Mouse (Mus musculus) hindbrain, embryonic 14.5 days (tissue): ENCODE results near the gene Nrros. TPM values are rescaled to one million over a fixed set of nuclear protein-coding genes. Genes with fewer than 3 reads are reported as not detected.

ENCODE experiments used
- ATAC-seq: fragments of 200-750 bp; cut with Nextera tagmentation; 2 replicates; pipeline ENCODE4 v1.8.0; 2017; ENCODE audit warnings: moderate number of reproducible peaks, mild to moderate bottlenecking, moderate TSS enrichment, moderate library complexity; ENCODE audit not compliant: low FRiP score
- DNase-seq: peaks from one replicate; pipeline ENCODE4 v3.0.0-alpha.2; 2015; ENCODE audit warnings: low spot score
- H3K27ac ChIP-seq: fragments of 300-500 bp; sonication (generic); 2 replicates; pipeline ENCODE4 v1.5.1; 2014; ENCODE audit warnings: mild to moderate bottlenecking, moderate library complexity
- H3K27me3 ChIP-seq: fragments of 300-500 bp; sonication (generic); 2 replicates; pipeline ENCODE4 v1.6.1; 2014; ENCODE audit warnings: mild to moderate bottlenecking, low read length, mixed read lengths; ENCODE audit not compliant: control insufficient read depth, insufficient read depth
- H3K36me3 ChIP-seq: fragments of 300-500 bp; sonication (generic); replicated peaks from 2 replicates; pipeline ENCODE4 v1.6.1; 2014; ENCODE audit not compliant: control insufficient read depth, insufficient read depth
- H3K4me1 ChIP-seq: fragments of 300-500 bp; sonication (generic); replicated peaks from 2 replicates; pipeline ENCODE4 v1.6.1; 2014; ENCODE audit warnings: antibody characterized with exemption, low read length, mixed read lengths; ENCODE audit not compliant: control insufficient read depth, insufficient read depth
- H3K4me2 ChIP-seq: fragments of 300-500 bp; sonication (generic); replicated peaks from 2 replicates; pipeline ENCODE4 v1.6.1; 2014; ENCODE audit warnings: mild to moderate bottlenecking, moderate library complexity
- H3K4me3 ChIP-seq: fragments of 300-500 bp; sonication (generic); replicated peaks from 2 replicates; pipeline ENCODE4 v1.5.1; 2014; ENCODE audit warnings: mild to moderate bottlenecking, low read length
- H3K9ac ChIP-seq: fragments of 300-500 bp; sonication (generic); 2 replicates; pipeline ENCODE4 v1.6.1; 2014
- H3K9me3 ChIP-seq: fragments of 300-500 bp; sonication (generic); 2 replicates; pipeline ENCODE4 v1.6.1; 2016; ENCODE audit warnings: low read length; ENCODE audit not compliant: control insufficient read depth
- WGBS: fragments of 180-500 bp; shearing (Covaris S2); extraction: QIAGEN DNeasy Blood & Tissue Kit; methylation state at CpG from one replicate; pipeline ENCODE4 v1.1.7; 2014; 5-methylcytosine and 5-hydroxymethylcytosine counted together
- polyA plus RNA-seq: library from polyadenylated mRNA; unstranded; fragments of >200 nt; fragmentation: Nextera tagmentation; extraction: Ambion mirVana; gene quantifications from 2 replicates; pipeline ENCODE4 v1.2.1, GENCODE M21; 2014

Gene Nrros
- polyA plus RNA-seq, 1 experiment from 2014 or later = 6.9 TPM

DNA sequence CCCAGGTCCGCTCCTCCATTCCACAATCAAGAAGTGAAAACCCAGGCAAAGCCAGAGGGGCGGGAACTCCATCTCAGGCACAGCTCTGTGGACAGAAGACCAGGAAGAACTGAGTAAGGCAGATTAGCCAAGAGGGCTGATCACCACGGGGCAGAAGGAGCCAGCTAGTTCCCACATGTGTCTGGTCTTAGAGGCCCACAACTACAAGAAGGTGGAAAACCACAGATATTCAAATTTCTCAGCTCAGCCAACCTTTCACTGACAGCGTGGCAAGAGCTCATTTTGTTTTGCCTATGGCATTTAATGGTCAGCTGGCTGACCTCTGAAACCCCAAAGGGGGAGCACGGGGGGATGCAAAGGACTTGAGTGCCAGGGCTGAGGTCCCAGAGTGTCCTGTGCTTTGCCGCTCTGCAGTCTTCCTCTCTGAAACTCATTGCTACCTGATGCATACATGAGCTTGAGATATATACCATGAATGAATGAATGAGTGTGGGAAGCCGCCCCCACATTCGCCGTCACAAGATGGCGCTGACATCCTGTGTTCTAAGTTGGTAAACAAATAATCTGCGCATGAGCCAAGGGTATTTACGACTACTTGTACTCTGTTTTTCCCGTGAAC lies 17.7 kb downstream of the Nrros start:
- ATAC-seq (peak; percentile 51; the same call in 1 of the 2 replicates), DNase-seq (no peak)
- H3K9me3 ChIP-seq = peaks cover 9% of the 10 kb centered on the region; the same call in 1 of the 2 replicates
- no peaks in the 10 kb centered on the region for H3K36me3 ChIP-seq
- WGBS = 63% methylated on average over 11 of the region's 13 CpGs
- H3K4me3 ChIP-seq = no peak overlapping the region
- H3K4me2 ChIP-seq = peak overlapping the region; percentile 29
- no peaks in the 10 kb centered on the region for H3K27me3 ChIP-seq
- no peak overlapping the region for H3K9ac ChIP-seq
- H3K27ac ChIP-seq = no peak overlapping the region
- H3K4me1 ChIP-seq = no peaks in the 10 kb centered on the region

DNA sequence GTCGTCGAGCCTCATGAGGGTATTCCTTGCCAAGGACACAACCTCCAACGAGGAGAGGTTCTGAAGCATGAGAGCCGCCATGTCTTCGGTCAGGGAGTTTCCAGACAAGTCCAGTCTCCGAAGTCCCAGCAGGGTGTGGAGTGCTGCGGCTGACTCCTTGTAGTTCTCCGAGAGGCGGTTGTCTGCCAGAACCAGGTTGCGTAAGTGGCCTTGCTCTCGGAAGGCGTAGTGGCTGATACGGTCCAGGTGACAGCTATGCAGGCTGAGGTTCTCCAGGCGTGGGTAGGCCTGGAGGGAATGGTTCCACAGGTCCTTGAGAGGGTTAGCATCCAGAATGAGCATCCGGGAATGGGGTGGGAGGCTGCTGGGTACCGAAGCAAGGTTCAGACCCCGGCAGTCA lies 20.8 kb downstream of the Nrros start:
- WGBS = 94% methylated on average over 17 of the region's 17 CpGs
- no peaks in the 10 kb centered on the region for H3K27me3 ChIP-seq
- DNase-seq = no peak
- no peak overlapping the region for H3K4me2 ChIP-seq
- no peak overlapping the region for H3K9ac ChIP-seq
- no peaks in the 10 kb centered on the region for H3K36me3 ChIP-seq
- H3K27ac ChIP-seq = no peak overlapping the region
- no peak overlapping the region for H3K4me3 ChIP-seq
- peaks cover 9% of the 10 kb centered on the region; the same call in 1 of the 2 replicates for H3K9me3 ChIP-seq
- no peak for ATAC-seq
- no peaks in the 10 kb centered on the region for H3K4me1 ChIP-seq

DNA sequence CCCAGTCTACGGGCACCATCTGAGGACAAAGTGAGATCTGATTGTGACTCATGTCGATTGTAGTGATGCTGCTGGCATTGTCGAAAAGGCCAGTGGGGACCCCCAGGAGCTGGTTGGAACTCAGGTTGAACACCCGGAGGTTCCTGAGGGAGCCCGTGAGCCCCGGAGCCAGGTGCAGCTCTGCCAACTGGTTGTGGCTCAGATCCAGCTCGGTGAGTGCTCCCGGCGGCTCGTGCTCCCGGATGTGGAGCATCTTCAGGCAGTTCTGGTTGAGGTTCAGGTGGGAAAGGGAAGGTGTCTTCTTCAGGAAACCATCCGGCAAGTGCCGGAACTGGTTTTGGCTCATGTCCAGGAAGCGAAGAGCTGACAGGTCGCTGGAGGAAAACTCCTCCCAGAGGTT lies 21.6 kb downstream of the Nrros start:
- no peaks in the 10 kb centered on the region for H3K36me3 ChIP-seq
- no peak overlapping the region for H3K4me2 ChIP-seq
- ATAC-seq = no peak
- 92% methylated on average over 15 of the region's 15 CpGs for WGBS
- H3K27me3 ChIP-seq = no peaks in the 10 kb centered on the region
- H3K9ac ChIP-seq = no peak overlapping the region
- no peak overlapping the region for H3K4me3 ChIP-seq
- H3K9me3 ChIP-seq = peaks cover 9% of the 10 kb centered on the region; the same call in 1 of the 2 replicates
- H3K27ac ChIP-seq = no peak overlapping the region
- H3K4me1 ChIP-seq = no peaks in the 10 kb centered on the region
- no peak for DNase-seq

DNA sequence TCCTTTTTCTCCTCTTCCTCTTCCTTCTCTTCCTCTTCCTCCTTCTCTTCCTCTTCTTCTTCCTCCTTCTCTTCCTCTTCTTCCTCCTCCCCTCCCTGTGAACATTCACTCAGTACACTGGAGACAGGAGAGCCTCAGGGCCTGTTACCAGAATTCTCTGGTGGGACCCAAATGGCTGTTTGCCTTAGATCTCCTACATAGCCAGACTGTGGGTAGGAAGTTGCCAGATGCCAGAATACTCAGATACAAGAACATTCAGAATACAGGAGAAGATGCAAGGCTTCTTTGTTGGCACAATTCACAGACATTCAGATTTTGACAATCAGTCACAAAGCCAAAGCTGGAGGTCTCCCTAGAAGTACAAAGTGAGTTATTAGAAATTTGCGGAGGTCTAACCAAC lies 26.4 kb downstream of the Nrros start:
- peaks cover 9% of the 10 kb centered on the region; the same call in 1 of the 2 replicates for H3K9me3 ChIP-seq
- WGBS = 100% methylated on average over 1 of the region's 1 CpGs
- H3K9ac ChIP-seq = no peak overlapping the region
- H3K27me3 ChIP-seq = no peaks in the 10 kb centered on the region
- H3K4me1 ChIP-seq = no peaks in the 10 kb centered on the region
- no peak overlapping the region for H3K27ac ChIP-seq
- ATAC-seq (no peak), DNase-seq (no peak)
- no peak overlapping the region for H3K4me2 ChIP-seq
- no peaks in the 10 kb centered on the region for H3K36me3 ChIP-seq
- no peak overlapping the region for H3K4me3 ChIP-seq

DNA sequence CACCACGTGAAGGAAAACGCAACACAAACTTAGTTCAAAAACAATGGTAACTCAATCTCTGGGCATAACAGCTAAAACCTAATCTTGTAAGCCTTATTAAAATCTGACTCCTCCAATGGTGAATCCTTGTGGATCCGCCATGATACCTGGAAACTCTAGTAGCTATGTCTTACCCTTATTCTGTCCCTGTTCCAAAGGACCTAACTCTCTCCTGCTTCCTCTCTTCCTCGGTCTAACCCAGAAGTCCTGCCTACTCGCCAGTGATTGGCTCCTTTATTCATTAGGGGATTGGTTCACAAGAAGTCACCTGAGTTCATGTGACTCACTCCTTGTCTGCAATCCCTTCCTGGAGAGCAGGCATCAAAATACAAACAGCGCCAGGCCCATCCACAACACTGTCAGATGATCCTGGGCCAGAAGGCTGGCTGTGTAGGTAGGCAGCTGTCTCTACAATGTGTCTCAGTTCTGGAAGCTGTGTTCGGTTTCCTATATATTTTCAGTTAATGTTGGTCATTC lies 29.5 kb downstream of the Nrros start:
- H3K4me2 ChIP-seq = no peak overlapping the region
- no peaks in the 10 kb centered on the region for H3K36me3 ChIP-seq
- WGBS = 78% methylated on average over 7 of the region's 7 CpGs
- H3K4me3 ChIP-seq = no peak overlapping the region
- no peak overlapping the region for H3K27ac ChIP-seq
- H3K9me3 ChIP-seq = no peaks in the 10 kb centered on the region
- DNase-seq (no peak), ATAC-seq (no peak)
- no peaks in the 10 kb centered on the region for H3K4me1 ChIP-seq
- H3K27me3 ChIP-seq = no peaks in the 10 kb centered on the region
- no peak overlapping the region for H3K9ac ChIP-seq

DNA sequence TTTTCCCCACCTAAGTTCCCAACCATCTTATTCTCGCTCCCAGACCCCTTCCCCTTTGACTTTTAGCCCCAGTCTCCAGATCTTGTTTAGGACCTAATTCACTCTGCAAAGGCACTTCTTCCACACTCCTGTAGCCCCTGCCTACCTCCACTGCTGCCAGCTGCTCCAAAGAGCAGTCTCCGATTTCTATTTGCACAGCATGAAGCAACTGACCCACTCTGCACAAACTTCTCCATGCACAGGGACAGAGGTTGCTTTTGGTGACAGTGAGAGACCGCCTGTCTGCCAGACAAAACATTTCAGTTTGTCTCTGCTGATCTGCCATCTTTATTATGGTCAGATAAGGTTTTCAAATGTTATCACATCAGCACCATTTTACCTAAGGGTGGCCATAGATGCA lies 32.2 kb downstream of the Nrros start:
- WGBS = 88% methylated on average over 3 of the region's 3 CpGs

DNA sequence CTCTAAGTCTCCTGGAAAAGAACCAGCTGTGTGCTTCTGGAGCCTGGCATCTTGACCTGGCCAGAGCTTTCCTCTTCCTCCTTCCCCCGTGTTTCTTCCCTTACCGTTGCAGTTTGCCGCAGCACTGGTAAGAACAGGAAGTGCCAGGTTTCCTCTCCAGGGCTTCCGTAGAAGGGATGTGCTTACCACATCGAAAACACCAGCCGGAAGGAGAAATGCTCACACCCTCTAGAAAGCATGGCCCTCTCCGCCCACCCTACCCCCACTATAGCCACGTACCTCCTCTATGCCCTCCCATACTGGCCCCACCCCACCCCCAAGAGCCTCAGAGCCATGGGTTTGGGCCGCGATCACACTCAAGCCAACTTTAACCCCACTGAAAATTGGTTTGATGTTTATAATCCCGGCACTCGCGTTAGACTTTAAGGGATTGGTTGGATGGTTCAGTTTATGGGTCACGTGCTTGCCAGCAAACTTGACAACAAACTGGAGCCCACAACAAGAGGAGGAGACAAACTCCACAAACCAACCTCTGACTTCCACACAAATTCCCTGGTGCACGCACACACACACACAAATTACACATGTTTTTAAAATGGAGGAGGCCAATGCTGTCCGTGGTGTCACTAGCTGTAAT lies 35.1 kb downstream of the Nrros start:
- Histone ChIP-seq H3K27me3 (no peaks in the 10 kb centered on the region), H3K36me3 (no peaks in the 10 kb centered on the region), H3K4me1 (no peaks in the 10 kb centered on the region), H3K4me3 (no peak overlapping the region), H3K4me2 (no peak overlapping the region), H3K9me3 (no peaks in the 10 kb centered on the region), H3K27ac (no peak overlapping the region), H3K9ac (no peak overlapping the region)
- DNase-seq = no peak
- 77% methylated on average over 16 of the region's 16 CpGs for WGBS
- ATAC-seq = no peak

More for the DNA sequence above, 32.2 kb downstream of the Nrros start:
- DNase-seq (no peak), ATAC-seq (no peak)
- H3K4me1 ChIP-seq = no peaks in the 10 kb centered on the region
- no peaks in the 10 kb centered on the region for H3K36me3 ChIP-seq
- H3K9ac ChIP-seq = no peak overlapping the region
- no peaks in the 10 kb centered on the region for H3K27me3 ChIP-seq
- H3K4me3 ChIP-seq = no peak overlapping the region
- H3K27ac ChIP-seq = no peak overlapping the region
- H3K4me2 ChIP-seq = no peak overlapping the region
- no peaks in the 10 kb centered on the region for H3K9me3 ChIP-seq

DNA sequence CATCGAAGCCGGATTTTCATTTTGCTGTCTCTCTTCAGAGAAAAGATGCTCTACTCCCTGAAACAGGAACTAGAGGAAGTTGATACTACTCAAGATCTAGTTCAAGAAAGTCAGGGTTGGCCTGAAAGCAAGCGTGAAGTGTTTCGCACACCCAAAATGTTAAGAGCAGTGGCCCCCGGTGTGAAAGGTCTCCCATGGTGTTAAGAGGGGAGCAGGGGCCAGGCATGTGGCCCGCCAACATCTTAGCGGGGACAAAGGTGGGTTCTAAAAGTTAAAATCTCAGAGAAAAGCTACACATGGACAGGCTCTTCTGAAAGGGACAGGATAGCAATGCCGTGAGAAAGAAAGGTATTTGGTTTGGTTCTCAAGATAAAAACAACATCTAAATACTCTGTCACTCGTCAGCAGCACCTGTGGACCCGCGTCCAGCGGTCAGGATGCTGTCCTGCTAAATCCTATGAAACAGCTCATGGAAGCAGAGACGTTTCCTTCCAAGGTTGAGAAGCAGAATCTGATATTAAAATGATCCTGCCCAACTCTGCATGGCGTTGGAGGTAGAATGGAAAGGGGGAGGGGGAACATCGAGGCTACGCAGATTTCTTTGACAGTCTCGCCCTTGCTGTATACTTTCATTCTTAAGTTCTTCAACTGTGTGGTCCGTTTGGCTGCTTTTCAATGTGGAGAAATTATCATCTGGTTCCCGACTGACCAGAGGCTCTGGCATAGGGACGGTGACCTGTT lies 35.8 kb downstream of the Nrros start:
- Histone ChIP-seq H3K4me2 (no peak overlapping the region), H3K27me3 (no peaks in the 10 kb centered on the region), H3K27ac (no peak overlapping the region), H3K9me3 (no peaks in the 10 kb centered on the region), H3K9ac (no peak overlapping the region), H3K4me1 (no peaks in the 10 kb centered on the region), H3K4me3 (no peak overlapping the region), H3K36me3 (no peaks in the 10 kb centered on the region)
- WGBS = 86% methylated on average over 20 of the region's 20 CpGs
- no peak for DNase-seq
- no peak for ATAC-seq

DNA sequence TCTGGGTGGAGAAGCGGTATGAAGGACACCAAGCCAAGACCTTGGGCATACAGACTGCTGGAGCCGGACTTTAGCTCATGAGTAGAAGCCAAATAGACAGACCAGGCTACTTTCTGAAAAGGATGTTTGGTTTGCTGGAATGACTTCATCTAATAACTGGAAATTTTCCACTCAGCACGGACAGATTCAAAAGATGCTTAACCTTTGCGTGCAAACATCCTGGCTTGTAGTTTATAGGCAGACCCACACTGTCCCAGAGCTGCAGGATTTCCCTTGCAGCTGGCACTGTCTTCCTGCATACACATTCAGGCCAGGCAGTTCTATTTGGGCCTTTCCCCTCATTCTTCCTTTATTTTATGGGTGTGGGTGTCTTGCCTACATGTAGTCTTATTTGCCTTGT lies 38.3 kb downstream of the Nrros start:
- Histone ChIP-seq H3K9me3 (no peaks in the 10 kb centered on the region), H3K27ac (no peak overlapping the region), H3K36me3 (no peaks in the 10 kb centered on the region), H3K9ac (no peak overlapping the region), H3K4me3 (no peak overlapping the region), H3K4me1 (no peaks in the 10 kb centered on the region), H3K4me2 (no peak overlapping the region), H3K27me3 (no peaks in the 10 kb centered on the region)
- DNase-seq = no peak
- no peak for ATAC-seq
- WGBS = 91% methylated on average over 4 of the region's 4 CpGs
